Mouse (Mus musculus) heart, adult 2 months (tissue): Measurements from ENCODE around the gene Rnpep.

ENCODE experiments used
- EP300 ChIP-seq: fragments of 200-500 bp; IDR thresholded peaks from 2 replicates; pipeline ENCODE4 v1.6.1; 2011; ENCODE audit warnings: low read depth, low read length, control low read depth; ENCODE audit not compliant: insufficient read depth
- POLR2A ChIP-seq: fragments of 200-500 bp; IDR thresholded peaks from 2 replicates; pipeline ENCODE4 v1.6.1; 2011; ENCODE audit warnings: mild to moderate bottlenecking, low read depth, low read length, control low read depth; ENCODE audit not compliant: insufficient read depth

DNA sequence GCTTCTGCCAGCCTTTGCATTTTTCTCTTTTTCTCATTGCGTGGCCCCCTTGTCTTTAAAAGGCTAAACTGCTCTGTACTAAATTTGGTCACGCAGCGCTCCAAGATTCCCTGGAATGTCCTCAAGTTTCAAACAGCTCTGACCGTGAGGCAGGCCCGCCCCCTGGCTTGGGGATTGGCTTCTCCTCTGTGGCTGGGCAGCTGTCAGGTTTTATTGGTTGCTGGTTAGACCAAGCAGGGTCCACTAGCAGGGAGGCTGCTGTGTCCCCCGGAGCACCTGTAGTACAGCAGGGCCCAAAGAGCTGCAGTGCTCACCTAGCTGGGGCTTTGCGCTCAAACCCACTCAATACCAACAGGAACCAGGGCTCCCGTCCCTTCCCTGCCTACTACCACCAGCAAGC is 40.7 kb upstream of the Rnpep start, which contains the start of gene Lmod1:
- no peak for TF ChIP-seq EP300
- TF ChIP-seq POLR2A, result no peak
